Mouse (Mus musculus): Measurements from ENCODE around the gene Rdh5. TPM values are rescaled to one million over a fixed set of nuclear protein-coding genes. Genes with fewer than 3 reads are reported as not detected.
A peak's percentile ranks its signal among the peaks of the same experiment; 100 is the strongest.

Rdh5 gene
- polyA plus RNA-seq, 1 experiment from 2014 or later: 14.6 TPM

GRCm38 (mm10) chr10:128934997-128935787 is 12.5 kb upstream of the Rdh5 start:
- Histone ChIP-seq H3K4me1 (ENCODE audit: control insufficient read depth, insufficient read depth, low read length) (peaks cover 30% of the 10 kb centered on the region), H3K9me3 (replicated peaks; ENCODE audit: control insufficient read depth, low read length) (no peaks in the 10 kb centered on the region), H3K4me2 (ENCODE audit: low read depth, low read length) (peak overlapping the region; percentile 90; the same call in 1 of the 2 replicates), H3K27me3 (ENCODE audit: control insufficient read depth, insufficient read depth, low read length) (peaks cover 25% of the 10 kb centered on the region), H3K4me3 (ENCODE audit: low read length) (peak overlapping the region; percentile 61), H3K9ac (ENCODE audit: low read length) (no peak overlapping the region; the same call in none of the 2 replicates), H3K27ac (ENCODE audit: low read length) (no peak overlapping the region), H3K36me3 (ENCODE audit: control insufficient read depth, insufficient read depth) (no peaks in the 10 kb centered on the region)
- WGBS: 61% methylated on average over 7 of the region's 7 CpGs
- ATAC-seq (replicated peaks; ENCODE audit: extremely low read depth, insufficient read depth, low FRiP score): no peak

- no peak for ATAC-seq (replicated peaks; ENCODE audit: extremely low read depth, insufficient read depth, low FRiP score)
- Histone ChIP-seq H3K36me3 (ENCODE audit: control insufficient read depth, insufficient read depth) (no peaks in the 10 kb centered on the region), H3K4me2 (ENCODE audit: low read depth, low read length) (peak overlapping the region; percentile 90), H3K27ac (ENCODE audit: low read length) (no peak overlapping the region), H3K4me1 (ENCODE audit: control insufficient read depth, insufficient read depth, low read length) (peaks cover 37% of the 10 kb centered on the region), H3K4me3 (ENCODE audit: low read length) (peak overlapping the region; percentile 61), H3K27me3 (ENCODE audit: control insufficient read depth, insufficient read depth, low read length) (peaks cover 25% of the 10 kb centered on the region), H3K9me3 (replicated peaks; ENCODE audit: control insufficient read depth, low read length) (no peaks in the 10 kb centered on the region), H3K9ac (ENCODE audit: low read length) (peak overlapping the region; percentile 63)
- WGBS: 3% methylated on average over 21 of the region's 21 CpGs
These were observed 11.5 kb upstream of the Rdh5 start for GRCm38 (mm10) chr10:128933976-128934721.

GRCm38 (mm10) chr10:128933574-128933973 is 10.9 kb upstream of the Rdh5 start, which contains the start of gene Itga7:
Itga7 (plus strand) TSS chr10:128933818.
- H3K4me1 ChIP-seq (ENCODE audit: control insufficient read depth, insufficient read depth, low read length): peaks cover 37% of the 10 kb centered on the region
- H3K4me3 ChIP-seq (ENCODE audit: low read length): peak within 1 kb of the TSS; percentile 61
- no peak within 1 kb of the TSS for H3K27ac ChIP-seq (ENCODE audit: low read length)
- H3K9ac ChIP-seq (ENCODE audit: low read length): peak within 1 kb of the TSS; percentile 63
- H3K36me3 ChIP-seq (ENCODE audit: control insufficient read depth, insufficient read depth): no peaks in the 10 kb centered on the region
- WGBS: under 1% methylated on average over 26 of the region's 26 CpGs
- H3K4me2 ChIP-seq (ENCODE audit: low read depth, low read length): peak within 1 kb of the TSS; percentile 90
- peak; percentile 73 for ATAC-seq (replicated peaks; ENCODE audit: extremely low read depth, insufficient read depth, low FRiP score)
- H3K27me3 ChIP-seq (ENCODE audit: control insufficient read depth, insufficient read depth, low read length): peaks cover 25% of the 10 kb centered on the region
- no peaks in the 10 kb centered on the region for H3K9me3 ChIP-seq (replicated peaks; ENCODE audit: control insufficient read depth, low read length)

- peaks cover 25% of the 10 kb centered on the region for H3K27me3 ChIP-seq (ENCODE audit: control insufficient read depth, insufficient read depth, low read length)
These were observed 8.8 kb upstream of the Rdh5 start for GRCm38 (mm10) chr10:128931441-128931840.

GRCm38 (mm10) chr10:128929638-128930378 is 7.1 kb upstream of the Rdh5 start:
- ATAC-seq (replicated peaks; ENCODE audit: extremely low read depth, insufficient read depth, low FRiP score): no peak
- no peak overlapping the region for H3K4me3 ChIP-seq (ENCODE audit: low read length)
- no peak overlapping the region; the same call in none of the 2 replicates for H3K27ac ChIP-seq (ENCODE audit: low read length)
- H3K36me3 ChIP-seq (ENCODE audit: control insufficient read depth, insufficient read depth): no peaks in the 10 kb centered on the region
- peaks cover 17% of the 10 kb centered on the region for H3K27me3 ChIP-seq (ENCODE audit: control insufficient read depth, insufficient read depth, low read length)
- no peak overlapping the region for H3K4me2 ChIP-seq (ENCODE audit: low read depth, low read length)
- peaks cover 37% of the 10 kb centered on the region for H3K4me1 ChIP-seq (ENCODE audit: control insufficient read depth, insufficient read depth, low read length)
- WGBS: 43% methylated on average over 7 of the region's 7 CpGs
- no peaks in the 10 kb centered on the region for H3K9me3 ChIP-seq (replicated peaks; ENCODE audit: control insufficient read depth, low read length)
- H3K9ac ChIP-seq (ENCODE audit: low read length): no peak overlapping the region

More at GRCm38 (mm10) chr10:128931441-128931840, 8.8 kb upstream of the Rdh5 start:
- Histone ChIP-seq H3K4me1 (ENCODE audit: control insufficient read depth, insufficient read depth, low read length) (peaks cover 37% of the 10 kb centered on the region), H3K4me3 (ENCODE audit: low read length) (no peak overlapping the region), H3K9ac (ENCODE audit: low read length) (no peak overlapping the region), H3K36me3 (ENCODE audit: control insufficient read depth, insufficient read depth) (no peaks in the 10 kb centered on the region), H3K4me2 (ENCODE audit: low read depth, low read length) (peak overlapping the region; percentile 44), H3K9me3 (replicated peaks; ENCODE audit: control insufficient read depth, low read length) (no peaks in the 10 kb centered on the region), H3K27ac (ENCODE audit: low read length) (peak overlapping the region; percentile 77)
- WGBS: 24% methylated on average over 2 of the region's 2 CpGs
- ATAC-seq (replicated peaks; ENCODE audit: extremely low read depth, insufficient read depth, low FRiP score): no peak

- H3K4me1 ChIP-seq (ENCODE audit: control insufficient read depth, insufficient read depth, low read length): peaks cover 34% of the 10 kb centered on the region
- H3K27ac ChIP-seq (ENCODE audit: low read length): no peak overlapping the region
- 31% methylated on average over 4 of the region's 4 CpGs for WGBS
- no peak overlapping the region for H3K4me2 ChIP-seq (ENCODE audit: low read depth, low read length)
- peaks cover 8% of the 10 kb centered on the region for H3K27me3 ChIP-seq (ENCODE audit: control insufficient read depth, insufficient read depth, low read length)
- no peak for ATAC-seq (replicated peaks; ENCODE audit: extremely low read depth, insufficient read depth, low FRiP score)
- H3K36me3 ChIP-seq (ENCODE audit: control insufficient read depth, insufficient read depth): no peaks in the 10 kb centered on the region
- no peaks in the 10 kb centered on the region for H3K9me3 ChIP-seq (replicated peaks; ENCODE audit: control insufficient read depth, low read length)
- no peak overlapping the region for H3K9ac ChIP-seq (ENCODE audit: low read length)
- no peak overlapping the region for H3K4me3 ChIP-seq (ENCODE audit: low read length)
These were observed 5.7 kb upstream of the Rdh5 start for GRCm38 (mm10) chr10:128928356-128928755.

GRCm38 (mm10) chr10:128923935-128924334 is 1.2 kb upstream of the Rdh5 start, which contains the start of gene Bloc1s1:
Bloc1s1 (minus strand) TSS chr10:128924035.
- peak within 1 kb of the TSS; percentile 97 for H3K27ac ChIP-seq (ENCODE audit: low read length)
- H3K36me3 ChIP-seq (ENCODE audit: control insufficient read depth, insufficient read depth): no peaks in the 10 kb centered on the region
- no peaks in the 10 kb centered on the region for H3K9me3 ChIP-seq (replicated peaks; ENCODE audit: control insufficient read depth, low read length)
- no peak for ATAC-seq (replicated peaks; ENCODE audit: extremely low read depth, insufficient read depth, low FRiP score)
- H3K27me3 ChIP-seq (ENCODE audit: control insufficient read depth, insufficient read depth, low read length): no peaks in the 10 kb centered on the region; the same call in 1 of the 2 replicates
- peaks cover 26% of the 10 kb centered on the region for H3K4me1 ChIP-seq (ENCODE audit: control insufficient read depth, insufficient read depth, low read length)
- peak within 1 kb of the TSS; percentile 91 for H3K9ac ChIP-seq (ENCODE audit: low read length)
- WGBS: 55% methylated on average over 9 of the region's 9 CpGs
- peak within 1 kb of the TSS; percentile 88 for H3K4me3 ChIP-seq (ENCODE audit: low read length)
- H3K4me2 ChIP-seq (ENCODE audit: low read depth, low read length): peak within 1 kb of the TSS; percentile 73

- no peaks in the 10 kb centered on the region for H3K36me3 ChIP-seq (ENCODE audit: control insufficient read depth, insufficient read depth)
- peak overlapping the region; percentile 97 for H3K27ac ChIP-seq (ENCODE audit: low read length)
- H3K27me3 ChIP-seq (ENCODE audit: control insufficient read depth, insufficient read depth, low read length): no peaks in the 10 kb centered on the region; the same call in 1 of the 2 replicates
- ATAC-seq (replicated peaks; ENCODE audit: extremely low read depth, insufficient read depth, low FRiP score): peak; percentile 93
- H3K9ac ChIP-seq (ENCODE audit: low read length): peak overlapping the region; percentile 91
- no peaks in the 10 kb centered on the region for H3K9me3 ChIP-seq (replicated peaks; ENCODE audit: control insufficient read depth, low read length)
- WGBS: under 1% methylated on average over 42 of the region's 42 CpGs
- peak overlapping the region; percentile 73 for H3K4me2 ChIP-seq (ENCODE audit: low read depth, low read length)
- H3K4me1 ChIP-seq (ENCODE audit: control insufficient read depth, insufficient read depth, low read length): peaks cover 28% of the 10 kb centered on the region
- H3K4me3 ChIP-seq (ENCODE audit: low read length): peak overlapping the region; percentile 88
These were observed 464 bp upstream of the Rdh5 start for GRCm38 (mm10) chr10:128923013-128923691.
